Mouse (Mus musculus) frontal cortex, postnatal 10 days (tissue): ENCODE results near the gene Dbndd2.

ENCODE experiments used
- DNase-seq, 2 experiments: peaks; one replicate each; pipeline ENCODE4 v3.0.0; 2022; ENCODE audit warnings: low spot score in 2 of 2, mixed read lengths in 1 of 2

Dbndd2 gene

GRCm38 (mm10) chr2:164500511-164500910 is 14.6 kb downstream of the Dbndd2 start:
- DNase-seq, result no peak

GRCm38 (mm10) chr2:164504919-164505318 is 19.0 kb downstream of the Dbndd2 start:
- DNase-seq, result no peak

GRCm38 (mm10) chr2:164505619-164506347 is 19.9 kb downstream of the Dbndd2 start:
- DNase-seq, result no peak

- no peak for DNase-seq
These were observed 21.9 kb downstream of the Dbndd2 start for GRCm38 (mm10) chr2:164507811-164508210.

- DNase-seq, result no peak
These were observed 24.8 kb downstream of the Dbndd2 start for GRCm38 (mm10) chr2:164510621-164511190.

GRCm38 (mm10) chr2:164512121-164512909 is 26.4 kb downstream of the Dbndd2 start:
- DNase-seq, result no peak

- no peak for DNase-seq
These were observed 27.5 kb downstream of the Dbndd2 start for GRCm38 (mm10) chr2:164513389-164513788.

GRCm38 (mm10) chr2:164514916-164515315 is 29.0 kb downstream of the Dbndd2 start:
- no peak for DNase-seq

- DNase-seq, result no peak
These were observed 30.0 kb downstream of the Dbndd2 start for GRCm38 (mm10) chr2:164515897-164516296.

- DNase-seq, result no peak
These were observed 30.7 kb downstream of the Dbndd2 start for GRCm38 (mm10) chr2:164516592-164516991.

- peak in 1 of 2 experiments; percentile 43 for DNase-seq
These were observed 31.7 kb downstream of the Dbndd2 start for GRCm38 (mm10) chr2:164517485-164518221.

- no peak for DNase-seq
These were observed 32.6 kb downstream of the Dbndd2 start for GRCm38 (mm10) chr2:164518266-164519170.

- DNase-seq, result no peak
These were observed 33.2 kb downstream of the Dbndd2 start for GRCm38 (mm10) chr2:164519171-164519526.

GRCm38 (mm10) chr2:164520782-164521181 is 34.9 kb downstream of the Dbndd2 start:
- no peak for DNase-seq

GRCm38 (mm10) chr2:164521841-164522240 is 35.9 kb downstream of the Dbndd2 start:
- DNase-seq, result no peak

GRCm38 (mm10) chr2:164522280-164522679 is 36.4 kb downstream of the Dbndd2 start:
- DNase-seq, result no peak

GRCm38 (mm10) chr2:164523301-164523773 is 37.4 kb downstream of the Dbndd2 start:
- DNase-seq, result no peak

GRCm38 (mm10) chr2:164528557-164528956 is 42.7 kb downstream of the Dbndd2 start:
- no peak for DNase-seq

GRCm38 (mm10) chr2:164531169-164531568 is 45.3 kb downstream of the Dbndd2 start:
- DNase-seq, result peak in 1 of 2 experiments; percentile 68

- no peak for DNase-seq
These were observed 48.4 kb downstream of the Dbndd2 start for GRCm38 (mm10) chr2:164534315-164534714.

GRCm38 (mm10) chr2:164537003-164537402 is 51.1 kb downstream of the Dbndd2 start:
- DNase-seq, result no peak
